Mouse (Mus musculus): ENCODE results near the gene Tbrg1.

DNA sequence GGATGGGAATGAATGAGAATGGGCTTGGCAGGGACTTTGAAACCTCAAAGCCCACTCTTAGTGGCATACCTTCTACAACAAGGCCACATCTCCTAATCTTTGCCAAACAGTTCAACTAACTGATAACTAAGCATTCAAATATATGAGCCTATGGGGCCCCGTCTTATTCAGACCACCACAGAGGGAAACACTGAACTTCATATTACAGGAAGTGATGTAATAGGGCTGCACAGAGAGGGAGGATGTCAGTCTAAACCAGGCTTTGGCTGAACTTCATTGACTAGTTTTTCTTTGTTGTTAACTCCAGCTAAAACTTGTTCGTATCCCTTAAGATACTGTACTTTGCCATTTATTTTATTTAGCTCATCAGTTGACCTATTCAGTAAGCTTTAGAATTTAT is 27.2 kb downstream of the Tbrg1 start:
- TF ChIP-seq CTCF (IDR thresholded peaks at IDR 0.05; ENCODE audit: borderline replicate concordance, insufficient read depth, low read depth, low read length) (no peak), POLR2A (IDR thresholded peaks at IDR 0.05; ENCODE audit: borderline replicate concordance, insufficient read depth, low read length) (no peak)
